Mouse (Mus musculus) liver, postnatal 0 days (tissue): ENCODE measurements at regions not wholly inside any gene's neighbourhood (a gene's known extent, or its start where the extent isn't known, plus 50 kb on each side); places are given as distances from the start of the nearest gene placed in this dataset.

ENCODE experiments used
- CTCF ChIP-seq: sonication (generic); IDR thresholded peaks from 2 replicates; pipeline ENCODE4 v1.5.1; 2016; ENCODE audit warnings: antibody characterized with exemption, low read depth
- EP300 ChIP-seq: IDR thresholded peaks from 2 replicates; pipeline ENCODE4 v1.6.1; 2016; ENCODE audit warnings: antibody characterized with exemption, low read depth, mild to moderate bottlenecking

DNA sequence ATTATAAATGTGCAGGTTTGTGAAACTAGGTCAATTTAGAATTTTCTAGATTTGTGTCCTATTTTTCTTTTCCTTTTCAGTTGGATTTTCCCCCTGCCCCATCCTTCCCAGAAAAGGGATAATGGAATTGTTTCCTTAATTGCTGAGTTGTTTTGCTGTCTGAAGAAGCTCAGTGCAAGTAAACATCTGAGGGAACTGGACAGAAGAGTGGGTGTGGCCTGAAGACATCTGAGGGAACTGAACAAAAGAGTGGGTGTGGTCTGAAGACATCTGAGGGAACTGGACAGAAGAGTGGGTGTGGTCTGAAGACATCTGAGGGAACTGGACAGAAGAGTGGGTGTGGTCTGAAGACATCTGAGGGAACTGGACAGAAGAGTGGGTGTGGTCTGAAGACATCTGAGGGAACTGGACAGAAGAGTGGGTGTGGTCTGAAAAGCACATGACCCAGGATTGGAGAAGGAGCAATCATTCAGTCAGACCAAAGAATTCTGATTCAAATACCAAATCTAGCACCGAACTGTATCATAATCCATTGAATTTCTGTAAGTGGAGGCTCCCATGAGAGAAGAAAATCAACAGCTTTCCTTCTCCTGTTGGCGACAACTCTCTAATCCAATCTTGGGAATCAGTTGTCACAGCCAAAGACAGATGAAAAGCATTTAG is 1479.8 kb downstream of the 4930444P10Rik start:
- TF ChIP-seq EP300 (no peak), CTCF (no peak)
